Mouse (Mus musculus): ENCODE measurements around the gene Reep3. TPM values are rescaled to one million over a fixed set of nuclear protein-coding genes. Genes with fewer than 3 reads are reported as not detected.

The Reep3 gene
- polyA plus RNA-seq, 1 experiment from 2014 or later, result 44.0 TPM

GRCm38 (mm10) chr10:67053475-67053874 is 43.3 kb downstream of the Reep3 start:
- H3K4me1 ChIP-seq (ENCODE audit: control insufficient read depth, insufficient read depth, low read length), result peaks cover 45% of the 10 kb centered on the region
- WGBS, result 30% methylated on average over 9 of the region's 9 CpGs
- H3K9me3 ChIP-seq (replicated peaks; ENCODE audit: control insufficient read depth, low read length), result no peaks in the 10 kb centered on the region
- no peaks in the 10 kb centered on the region for H3K27me3 ChIP-seq (ENCODE audit: control insufficient read depth, insufficient read depth, low read length)
- 0 out of 2 replicates have a peak overlapping the region, but pooled peaks have one; percentile 2 for H3K9ac ChIP-seq (ENCODE audit: low read length)
- ATAC-seq (ENCODE audit: insufficient read depth, low FRiP score), result peak; percentile 72
- H3K4me2 ChIP-seq (ENCODE audit: low read depth, low read length), result 0 out of 2 replicates have a peak overlapping the region, but pooled peaks have one; percentile 3
- peak overlapping the region; percentile 58 for H3K27ac ChIP-seq (ENCODE audit: low read length)
- 0 out of 2 replicates have a peak, but pooled peaks cover 5% of the 10 kb centered on the region for H3K36me3 ChIP-seq (ENCODE audit: control insufficient read depth, insufficient read depth, low read length)
- H3K4me3 ChIP-seq (replicated peaks; ENCODE audit: low read length), result no peak overlapping the region

GRCm38 (mm10) chr10:67052429-67052828 is 44.3 kb downstream of the Reep3 start:
- H3K27me3 ChIP-seq (ENCODE audit: control insufficient read depth, insufficient read depth, low read length), result no peaks in the 10 kb centered on the region
- no peak overlapping the region; the same call in 1 of the 2 replicates for H3K9ac ChIP-seq (ENCODE audit: low read length)
- WGBS, result 64% methylated on average over 9 of the region's 9 CpGs
- no peaks in the 10 kb centered on the region for H3K9me3 ChIP-seq (replicated peaks; ENCODE audit: control insufficient read depth, low read length)
- no peak for ATAC-seq (ENCODE audit: insufficient read depth, low FRiP score)
- H3K4me1 ChIP-seq (ENCODE audit: control insufficient read depth, insufficient read depth, low read length), result peaks cover 42% of the 10 kb centered on the region
- no peak overlapping the region for H3K4me3 ChIP-seq (replicated peaks; ENCODE audit: low read length)
- 0 out of 2 replicates have a peak, but pooled peaks cover 5% of the 10 kb centered on the region for H3K36me3 ChIP-seq (ENCODE audit: control insufficient read depth, insufficient read depth, low read length)
- H3K4me2 ChIP-seq (ENCODE audit: low read depth, low read length), result no peak overlapping the region
- peak overlapping the region; percentile 58 for H3K27ac ChIP-seq (ENCODE audit: low read length)

GRCm38 (mm10) chr10:67051466-67051865 is 45.3 kb downstream of the Reep3 start:
- peaks cover 38% of the 10 kb centered on the region for H3K4me1 ChIP-seq (ENCODE audit: control insufficient read depth, insufficient read depth, low read length)
- no peak overlapping the region for H3K4me3 ChIP-seq (replicated peaks; ENCODE audit: low read length)
- ATAC-seq (ENCODE audit: insufficient read depth, low FRiP score), result no peak
- H3K4me2 ChIP-seq (ENCODE audit: low read depth, low read length), result no peak overlapping the region
- H3K36me3 ChIP-seq (ENCODE audit: control insufficient read depth, insufficient read depth, low read length), result 0 out of 2 replicates have a peak, but pooled peaks cover 5% of the 10 kb centered on the region
- no peak overlapping the region for H3K9ac ChIP-seq (ENCODE audit: low read length)
- no peaks in the 10 kb centered on the region for H3K27me3 ChIP-seq (ENCODE audit: control insufficient read depth, insufficient read depth, low read length)
- WGBS, result 81% methylated on average over 5 of the region's 5 CpGs
- no peak overlapping the region for H3K27ac ChIP-seq (ENCODE audit: low read length)
- H3K9me3 ChIP-seq (replicated peaks; ENCODE audit: control insufficient read depth, low read length), result no peaks in the 10 kb centered on the region

- Histone ChIP-seq H3K9ac (ENCODE audit: low read length) (no peak overlapping the region), H3K4me1 (ENCODE audit: control insufficient read depth, insufficient read depth, low read length) (peaks cover 33% of the 10 kb centered on the region), H3K4me3 (replicated peaks; ENCODE audit: low read length) (no peak overlapping the region), H3K27me3 (ENCODE audit: control insufficient read depth, insufficient read depth, low read length) (no peaks in the 10 kb centered on the region), H3K27ac (ENCODE audit: low read length) (no peak overlapping the region; the same call in 1 of the 2 replicates), H3K4me2 (ENCODE audit: low read depth, low read length) (no peak overlapping the region), H3K9me3 (replicated peaks; ENCODE audit: control insufficient read depth, low read length) (no peaks in the 10 kb centered on the region), H3K36me3 (ENCODE audit: control insufficient read depth, insufficient read depth, low read length) (0 out of 2 replicates have a peak, but pooled peaks cover 5% of the 10 kb centered on the region)
- no peak for ATAC-seq (ENCODE audit: insufficient read depth, low FRiP score)
- 80% methylated on average over 6 of the region's 7 CpGs for WGBS
Observed at GRCm38 (mm10) chr10:67050766-67051165, 46.0 kb downstream of the Reep3 start.

- ATAC-seq (ENCODE audit: insufficient read depth, low FRiP score), result no peak
- H3K27ac ChIP-seq (ENCODE audit: low read length), result no peak overlapping the region
- H3K9me3 ChIP-seq (replicated peaks; ENCODE audit: control insufficient read depth, low read length), result no peaks in the 10 kb centered on the region
- no peak overlapping the region for H3K4me3 ChIP-seq (replicated peaks; ENCODE audit: low read length)
- H3K4me1 ChIP-seq (ENCODE audit: control insufficient read depth, insufficient read depth, low read length), result peaks cover 31% of the 10 kb centered on the region
- no peak overlapping the region for H3K9ac ChIP-seq (ENCODE audit: low read length)
- H3K27me3 ChIP-seq (ENCODE audit: control insufficient read depth, insufficient read depth, low read length), result no peaks in the 10 kb centered on the region
- WGBS, result 97% methylated on average over 7 of the region's 7 CpGs
- 0 out of 2 replicates have a peak, but pooled peaks cover 5% of the 10 kb centered on the region for H3K36me3 ChIP-seq (ENCODE audit: control insufficient read depth, insufficient read depth, low read length)
- no peak overlapping the region for H3K4me2 ChIP-seq (ENCODE audit: low read depth, low read length)
Observed at GRCm38 (mm10) chr10:67049621-67050020, 47.1 kb downstream of the Reep3 start.

GRCm38 (mm10) chr10:67048871-67049615 is 47.7 kb downstream of the Reep3 start:
- Histone ChIP-seq H3K4me3 (replicated peaks; ENCODE audit: low read length) (no peak overlapping the region), H3K27me3 (ENCODE audit: control insufficient read depth, insufficient read depth, low read length) (no peaks in the 10 kb centered on the region), H3K4me1 (ENCODE audit: control insufficient read depth, insufficient read depth, low read length) (peaks cover 29% of the 10 kb centered on the region), H3K9ac (ENCODE audit: low read length) (no peak overlapping the region), H3K4me2 (ENCODE audit: low read depth, low read length) (no peak overlapping the region), H3K27ac (ENCODE audit: low read length) (no peak overlapping the region), H3K36me3 (ENCODE audit: control insufficient read depth, insufficient read depth, low read length) (0 out of 2 replicates have a peak, but pooled peaks cover 5% of the 10 kb centered on the region), H3K9me3 (replicated peaks; ENCODE audit: control insufficient read depth, low read length) (no peaks in the 10 kb centered on the region)
- 84% methylated on average over 13 of the region's 13 CpGs for WGBS
- no peak for ATAC-seq (ENCODE audit: insufficient read depth, low FRiP score)

GRCm38 (mm10) chr10:67047712-67048645 is 48.8 kb downstream of the Reep3 start:
- Histone ChIP-seq H3K36me3 (ENCODE audit: control insufficient read depth, insufficient read depth, low read length) (0 out of 2 replicates have a peak, but pooled peaks cover 5% of the 10 kb centered on the region), H3K4me1 (ENCODE audit: control insufficient read depth, insufficient read depth, low read length) (peaks cover 26% of the 10 kb centered on the region), H3K4me2 (ENCODE audit: low read depth, low read length) (no peak overlapping the region), H3K27ac (ENCODE audit: low read length) (peak overlapping the region; percentile 21; the same call in 1 of the 2 replicates), H3K9ac (ENCODE audit: low read length) (no peak overlapping the region), H3K9me3 (replicated peaks; ENCODE audit: control insufficient read depth, low read length) (no peaks in the 10 kb centered on the region), H3K27me3 (ENCODE audit: control insufficient read depth, insufficient read depth, low read length) (no peaks in the 10 kb centered on the region), H3K4me3 (replicated peaks; ENCODE audit: low read length) (no peak overlapping the region)
- no peak for ATAC-seq (ENCODE audit: insufficient read depth, low FRiP score)
- WGBS, result 67% methylated on average over 18 of the region's 18 CpGs

- Histone ChIP-seq H3K9ac (ENCODE audit: low read length) (no peak overlapping the region), H3K27me3 (ENCODE audit: control insufficient read depth, insufficient read depth, low read length) (no peaks in the 10 kb centered on the region), H3K9me3 (replicated peaks; ENCODE audit: control insufficient read depth, low read length) (no peaks in the 10 kb centered on the region), H3K36me3 (ENCODE audit: control insufficient read depth, insufficient read depth, low read length) (0 out of 2 replicates have a peak, but pooled peaks cover 5% of the 10 kb centered on the region), H3K4me1 (ENCODE audit: control insufficient read depth, insufficient read depth, low read length) (peaks cover 25% of the 10 kb centered on the region), H3K4me2 (ENCODE audit: low read depth, low read length) (no peak overlapping the region), H3K4me3 (replicated peaks; ENCODE audit: low read length) (no peak overlapping the region), H3K27ac (ENCODE audit: low read length) (no peak overlapping the region)
- WGBS, result 61% methylated on average over 12 of the region's 12 CpGs
- no peak for ATAC-seq (ENCODE audit: insufficient read depth, low FRiP score)
Observed at GRCm38 (mm10) chr10:67045192-67045899, 51.4 kb downstream of the Reep3 start.
